Comparison of ENCODE assay signal across 20 mouse cellular contexts in genomic region chr13:110627136-110627535, GRCm38 (mm10).
DNase-seq lines count a peak whose midpoint lies in the region; ATAC-seq and TF ChIP-seq lines count a peak whose summit lies in the region.
"Had no signal": no experiment of that assay in that cellular context is flagged by ENCODE, and none has a peak within 500 bp of the region (broad histone marks: within the 10 kb centered on the region; RNA-seq: fewer than 3 reads in every experiment).

No protein-coding gene starts in this region.

- 0 out of 2 replicates have a peak, but pooled peaks have one; percentile 17 for TF ChIP-seq CTCF in midbrain, postnatal 0 days (IDR thresholded peaks at IDR 0.05)

- H3K4me1 ChIP-seq in forebrain, embryonic 14.5 days (ENCODE audit: control insufficient read depth, insufficient read depth, low read length): peaks cover 8% of the 10 kb centered on the region; the same call in 1 of the 2 replicates
- no peaks in the 10 kb centered on the region for H3K4me1 ChIP-seq in forebrain, embryonic 11.5 days (replicated peaks; ENCODE audit: control insufficient read depth, insufficient read depth, low read length)
- H3K4me1 ChIP-seq in heart, embryonic 15.5 days (replicated peaks): peaks cover 17% of the 10 kb centered on the region
- 0 out of 2 replicates have a peak, but pooled peaks cover 8% of the 10 kb centered on the region for H3K4me1 ChIP-seq in midbrain, postnatal 0 days (ENCODE audit: insufficient read depth, low read length)
- H3K4me1 ChIP-seq: embryonic facial prominence, embryonic 12.5 days; limb, embryonic 10.5 days had no signal

- ATAC-seq in forebrain, embryonic 14.5 days: no peak
- no peak for ATAC-seq in forebrain, embryonic 11.5 days (replicated peaks; ENCODE audit: low FRiP score)
- no peak for ATAC-seq in heart, embryonic 15.5 days (replicated peaks; ENCODE audit: insufficient number of reproducible peaks, insufficient read depth, low FRiP score, low read depth)
- ATAC-seq in midbrain, postnatal 0 days (ENCODE audit: low FRiP score): no peak

- no peak for DNase-seq in forebrain, embryonic 14.5 days (ENCODE audit: low spot score)
- DNase-seq in forebrain, embryonic 11.5 days (ENCODE audit: low spot score): no peak
- no peak for DNase-seq in heart, postnatal 4 days
- peak; percentile 19 for DNase-seq in retina, postnatal 1 day
- no peak for DNase-seq in retina, embryonic 14.5 days (ENCODE audit: low spot score)
- no peak for DNase-seq in midbrain, postnatal 0 days (ENCODE audit: low spot score)
- no peak for DNase-seq in embryo, embryonic 9.5 days (ENCODE audit: extremely low spot score)
- DNase-seq: cerebellum, adult 11 months; cerebellum, postnatal 14 days; kidney, adult 2 months; kidney, postnatal 25 days; lung, adult 2 months; lung, postnatal 4 days; thymus, adult 18-20 months had no signal

- no peak overlapping the region for H3K9ac ChIP-seq in forebrain, embryonic 14.5 days (ENCODE audit: low read length)
- H3K9ac ChIP-seq in forebrain, embryonic 11.5 days (ENCODE audit: low read length): no peak overlapping the region
- H3K9ac ChIP-seq in heart, embryonic 15.5 days: no peak overlapping the region
- no peak overlapping the region for H3K9ac ChIP-seq in midbrain, postnatal 0 days (replicated peaks; ENCODE audit: low read length, poor library complexity, severe bottlenecking)
- H3K9ac ChIP-seq: embryonic facial prominence, embryonic 12.5 days; midbrain, embryonic 12.5 days had no signal

- no peak overlapping the region for H3K4me2 ChIP-seq in forebrain, embryonic 14.5 days (ENCODE audit: low read length)
- H3K4me2 ChIP-seq in forebrain, embryonic 11.5 days (ENCODE audit: low read depth, low read length, severe bottlenecking): no peak overlapping the region
- H3K4me2 ChIP-seq in heart, embryonic 15.5 days: 0 out of 2 replicates have a peak overlapping the region, but pooled peaks have one; percentile 21
- no peak overlapping the region for H3K4me2 ChIP-seq in midbrain, postnatal 0 days (ENCODE audit: low read depth, low read length, poor library complexity, severe bottlenecking)
- H3K4me2 ChIP-seq: embryonic facial prominence, embryonic 12.5 days; liver, embryonic 11.5 days; midbrain, embryonic 12.5 days had no signal

- H3K27ac ChIP-seq in forebrain, embryonic 14.5 days (ENCODE audit: low read depth, low read length): peak overlapping the region; percentile 21; the same call in 1 of the 2 replicates
- H3K27ac ChIP-seq in forebrain, embryonic 11.5 days (ENCODE audit: low read depth, low read length): no peak overlapping the region
- peak overlapping the region; percentile 59 for H3K27ac ChIP-seq in heart, embryonic 15.5 days
- H3K27ac ChIP-seq in midbrain, postnatal 0 days (ENCODE audit: low read depth, low read length): no peak overlapping the region
- H3K27ac ChIP-seq: embryonic facial prominence, embryonic 12.5 days; limb, embryonic 10.5 days; midbrain, embryonic 12.5 days had no signal

- H3K36me3 ChIP-seq in forebrain, embryonic 14.5 days (ENCODE audit: control insufficient read depth, insufficient read depth, low read length): no peaks in the 10 kb centered on the region
- H3K36me3 ChIP-seq in forebrain, embryonic 11.5 days (ENCODE audit: control insufficient read depth, insufficient read depth, low read length): no peaks in the 10 kb centered on the region
- no peaks in the 10 kb centered on the region for H3K36me3 ChIP-seq in heart, embryonic 15.5 days
- no peaks in the 10 kb centered on the region for H3K36me3 ChIP-seq in midbrain, postnatal 0 days (ENCODE audit: insufficient read depth, low read length)
- H3K36me3 ChIP-seq: embryonic facial prominence, embryonic 12.5 days; limb, embryonic 10.5 days; midbrain, embryonic 12.5 days had no signal

- WGBS in forebrain, embryonic 14.5 days: 55% methylated on average over 6 of the region's 6 CpGs
- 70% methylated on average over 6 of the region's 6 CpGs for WGBS in forebrain, embryonic 11.5 days
- WGBS in heart, embryonic 15.5 days: 41% methylated on average over 6 of the region's 6 CpGs
- WGBS in midbrain, postnatal 0 days: 42% methylated on average over 6 of the region's 6 CpGs

- H3K27me3 ChIP-seq in forebrain, embryonic 14.5 days (replicated peaks; ENCODE audit: control insufficient read depth, insufficient read depth, low read length): no peaks in the 10 kb centered on the region
- no peaks in the 10 kb centered on the region for H3K27me3 ChIP-seq in forebrain, embryonic 11.5 days (ENCODE audit: control insufficient read depth, insufficient read depth, low read length)
- H3K27me3 ChIP-seq in heart, embryonic 15.5 days: no peaks in the 10 kb centered on the region
- no peaks in the 10 kb centered on the region for H3K27me3 ChIP-seq in midbrain, postnatal 0 days (ENCODE audit: insufficient read depth, low read length)
- H3K27me3 ChIP-seq: embryonic facial prominence, embryonic 12.5 days; midbrain, embryonic 12.5 days had no signal

- H3K4me3 ChIP-seq in forebrain, embryonic 14.5 days (ENCODE audit: low read depth, low read length): no peak overlapping the region
- no peak overlapping the region for H3K4me3 ChIP-seq in forebrain, embryonic 11.5 days (ENCODE audit: low read depth, low read length)
- no peak overlapping the region for H3K4me3 ChIP-seq in heart, embryonic 15.5 days
- no peak overlapping the region for H3K4me3 ChIP-seq in midbrain, postnatal 0 days (ENCODE audit: low read depth, low read length)
- H3K4me3 ChIP-seq: embryonic facial prominence, embryonic 12.5 days; gastrocnemius, adult 2 months; limb, embryonic 10.5 days; midbrain, embryonic 12.5 days had no signal

- no peaks in the 10 kb centered on the region for H3K9me3 ChIP-seq in forebrain, embryonic 14.5 days (replicated peaks; ENCODE audit: control insufficient read depth, low read length)
- no peaks in the 10 kb centered on the region for H3K9me3 ChIP-seq in forebrain, embryonic 11.5 days (ENCODE audit: control insufficient read depth, low read length)
- H3K9me3 ChIP-seq in heart, embryonic 15.5 days (replicated peaks): no peaks in the 10 kb centered on the region
- no peaks in the 10 kb centered on the region for H3K9me3 ChIP-seq in midbrain, postnatal 0 days (ENCODE audit: low read length)
- H3K9me3 ChIP-seq: embryonic facial prominence, embryonic 12.5 days; limb, embryonic 10.5 days; midbrain, embryonic 12.5 days had no signal

Comparison
In these comparisons a context has a peak if more than half of its experiments do, and no peak if none do; other contexts are left out.
1. H3K27ac ChIP-seq: peak in forebrain, embryonic 14.5 days (single experiment) and heart, embryonic 15.5 days (single experiment); none in forebrain, embryonic 11.5 days (single experiment) and midbrain, postnatal 0 days (single experiment).